Mouse (Mus musculus) megakaryocyte, embryonic 14.5 days (primary cell): ENCODE measurements around the gene Rbm6.

Experiments used
- FLI1 ChIP-seq: IDR thresholded peaks from 2 replicates; pipeline ENCODE4 v1.6.1; 2012; ENCODE audit warnings: low read length, inconsistent platforms, mixed read lengths
- GATA1 ChIP-seq: IDR thresholded peaks from 3 replicates; pipeline ENCODE4 v1.6.1; 2012; ENCODE audit warnings: mixed read lengths, low read length, inconsistent platforms, borderline replicate concordance

GRCm38 (mm10) chr9:107734567-107734971 lies 138.5 kb downstream of the Rbm6 start:
- TF ChIP-seq GATA1, result no peak
- TF ChIP-seq FLI1, result no peak
